Mouse (Mus musculus): ENCODE data around the gene Cttnbp2. TPM values are rescaled to one million over a fixed set of nuclear protein-coding genes. Genes with fewer than 3 reads are reported as not detected.

The Cttnbp2 gene
- 6.0 and 6.2 TPM in 2 replicates for polyA plus RNA-seq (2015; fragmentation: Nextera tagmentation; extraction: Ambion mirVana)

- Histone ChIP-seq H3K4me3 (ENCODE audit: low read length) (peak within 1 kb of the TSS; percentile 91), H3K9me3 (replicated peaks; ENCODE audit: control insufficient read depth, low read length) (peaks cover 6% of the 10 kb centered on the region), H3K36me3 (ENCODE audit: control insufficient read depth, insufficient read depth) (no peaks in the 10 kb centered on the region), H3K9ac (ENCODE audit: low read length) (peak within 1 kb of the TSS; percentile 85), H3K27me3 (ENCODE audit: control insufficient read depth, insufficient read depth, low read length) (peaks cover 9% of the 10 kb centered on the region; the same call in 1 of the 2 replicates), H3K4me2 (ENCODE audit: low read depth, low read length) (peak within 1 kb of the TSS; percentile 93), H3K4me1 (ENCODE audit: control insufficient read depth, insufficient read depth, low read length) (peaks cover 5% of the 10 kb centered on the region; the same call in 1 of the 2 replicates), H3K27ac (ENCODE audit: low read length) (peak within 1 kb of the TSS; percentile 48)
- peak; percentile 94 for ATAC-seq (replicated peaks; ENCODE audit: extremely low read depth, insufficient read depth, low FRiP score)
- WGBS: 2% methylated on average over 70 of the region's 70 CpGs
Measured at GRCm38 (mm10) chr6:18514480-18515352, at the start of gene Cttnbp2. Cttnbp2 (minus strand) TSS chr6:18514843.

- no peak for ATAC-seq (replicated peaks; ENCODE audit: extremely low read depth, insufficient read depth, low FRiP score)
- no peak overlapping the region for H3K4me2 ChIP-seq (ENCODE audit: low read depth, low read length)
- H3K9ac ChIP-seq (ENCODE audit: low read length): no peak overlapping the region
- H3K4me3 ChIP-seq (ENCODE audit: low read length): no peak overlapping the region
- no peaks in the 10 kb centered on the region for H3K9me3 ChIP-seq (replicated peaks; ENCODE audit: control insufficient read depth, low read length)
- no peaks in the 10 kb centered on the region for H3K4me1 ChIP-seq (ENCODE audit: control insufficient read depth, insufficient read depth, low read length)
- H3K36me3 ChIP-seq (ENCODE audit: control insufficient read depth, insufficient read depth): no peaks in the 10 kb centered on the region
- no peak overlapping the region for H3K27ac ChIP-seq (ENCODE audit: low read length)
- no peaks in the 10 kb centered on the region for H3K27me3 ChIP-seq (ENCODE audit: control insufficient read depth, insufficient read depth, low read length)
- 75% methylated on average over 1 of the region's 1 CpGs for WGBS
Measured at GRCm38 (mm10) chr6:18559019-18559418, 44.4 kb upstream of the Cttnbp2 start.

- Histone ChIP-seq H3K36me3 (ENCODE audit: control insufficient read depth, insufficient read depth) (no peaks in the 10 kb centered on the region), H3K27ac (ENCODE audit: low read length) (no peak overlapping the region), H3K27me3 (ENCODE audit: control insufficient read depth, insufficient read depth, low read length) (no peaks in the 10 kb centered on the region), H3K4me1 (ENCODE audit: control insufficient read depth, insufficient read depth, low read length) (no peaks in the 10 kb centered on the region), H3K9me3 (replicated peaks; ENCODE audit: control insufficient read depth, low read length) (no peaks in the 10 kb centered on the region), H3K9ac (ENCODE audit: low read length) (peak overlapping the region; percentile 8; the same call in 1 of the 2 replicates), H3K4me3 (ENCODE audit: low read length) (peak overlapping the region; percentile 36), H3K4me2 (ENCODE audit: low read depth, low read length) (peak overlapping the region; percentile 65)
- ATAC-seq (replicated peaks; ENCODE audit: extremely low read depth, insufficient read depth, low FRiP score): no peak
- 47% methylated on average over 24 of the region's 24 CpGs for WGBS
Measured at GRCm38 (mm10) chr6:18547516-18548465, 33.1 kb upstream of the Cttnbp2 start.

- Histone ChIP-seq H3K4me3 (ENCODE audit: low read length) (no peak overlapping the region), H3K36me3 (ENCODE audit: control insufficient read depth, insufficient read depth) (no peaks in the 10 kb centered on the region), H3K9ac (ENCODE audit: low read length) (no peak overlapping the region), H3K27me3 (ENCODE audit: control insufficient read depth, insufficient read depth, low read length) (no peaks in the 10 kb centered on the region), H3K9me3 (replicated peaks; ENCODE audit: control insufficient read depth, low read length) (no peaks in the 10 kb centered on the region), H3K27ac (ENCODE audit: low read length) (no peak overlapping the region), H3K4me2 (ENCODE audit: low read depth, low read length) (no peak overlapping the region), H3K4me1 (ENCODE audit: control insufficient read depth, insufficient read depth, low read length) (no peaks in the 10 kb centered on the region)
- no peak for ATAC-seq (replicated peaks; ENCODE audit: extremely low read depth, insufficient read depth, low FRiP score)
- 53% methylated on average over 2 of the region's 2 CpGs for WGBS
Measured at GRCm38 (mm10) chr6:18543878-18544277, 29.2 kb upstream of the Cttnbp2 start.

GRCm38 (mm10) chr6:18540396-18540795, 25.8 kb upstream of the Cttnbp2 start:
- Histone ChIP-seq H3K36me3 (ENCODE audit: control insufficient read depth, insufficient read depth) (no peaks in the 10 kb centered on the region), H3K4me1 (ENCODE audit: control insufficient read depth, insufficient read depth, low read length) (no peaks in the 10 kb centered on the region), H3K9ac (ENCODE audit: low read length) (no peak overlapping the region), H3K27me3 (ENCODE audit: control insufficient read depth, insufficient read depth, low read length) (no peaks in the 10 kb centered on the region), H3K9me3 (replicated peaks; ENCODE audit: control insufficient read depth, low read length) (no peaks in the 10 kb centered on the region), H3K4me3 (ENCODE audit: low read length) (no peak overlapping the region), H3K4me2 (ENCODE audit: low read depth, low read length) (no peak overlapping the region), H3K27ac (ENCODE audit: low read length) (no peak overlapping the region)
- WGBS: 59% methylated on average over 4 of the region's 4 CpGs
- ATAC-seq (replicated peaks; ENCODE audit: extremely low read depth, insufficient read depth, low FRiP score): no peak

- H3K4me2 ChIP-seq (ENCODE audit: low read depth, low read length): no peak overlapping the region
- H3K36me3 ChIP-seq (ENCODE audit: control insufficient read depth, insufficient read depth): no peaks in the 10 kb centered on the region
- H3K4me1 ChIP-seq (ENCODE audit: control insufficient read depth, insufficient read depth, low read length): no peaks in the 10 kb centered on the region
- no peak for ATAC-seq (replicated peaks; ENCODE audit: extremely low read depth, insufficient read depth, low FRiP score)
- no peak overlapping the region for H3K4me3 ChIP-seq (ENCODE audit: low read length)
- no peak overlapping the region for H3K9ac ChIP-seq (ENCODE audit: low read length)
- no peaks in the 10 kb centered on the region for H3K27me3 ChIP-seq (ENCODE audit: control insufficient read depth, insufficient read depth, low read length)
- WGBS: 79% methylated on average over 3 of the region's 3 CpGs
- no peaks in the 10 kb centered on the region for H3K9me3 ChIP-seq (replicated peaks; ENCODE audit: control insufficient read depth, low read length)
- H3K27ac ChIP-seq (ENCODE audit: low read length): no peak overlapping the region
Measured at GRCm38 (mm10) chr6:18530394-18530793, 15.8 kb upstream of the Cttnbp2 start.

- peaks cover 5% of the 10 kb centered on the region; the same call in 1 of the 2 replicates for H3K4me1 ChIP-seq (ENCODE audit: control insufficient read depth, insufficient read depth, low read length)
- H3K4me3 ChIP-seq (ENCODE audit: low read length): no peak overlapping the region
- H3K27me3 ChIP-seq (ENCODE audit: control insufficient read depth, insufficient read depth, low read length): peaks cover 9% of the 10 kb centered on the region; the same call in 1 of the 2 replicates
- peaks cover 6% of the 10 kb centered on the region for H3K9me3 ChIP-seq (replicated peaks; ENCODE audit: control insufficient read depth, low read length)
- no peaks in the 10 kb centered on the region for H3K36me3 ChIP-seq (ENCODE audit: control insufficient read depth, insufficient read depth)
- WGBS: 46% methylated on average over 2 of the region's 2 CpGs
- no peak overlapping the region for H3K4me2 ChIP-seq (ENCODE audit: low read depth, low read length)
- H3K9ac ChIP-seq (ENCODE audit: low read length): no peak overlapping the region
- H3K27ac ChIP-seq (ENCODE audit: low read length): no peak overlapping the region
- no peak for ATAC-seq (replicated peaks; ENCODE audit: extremely low read depth, insufficient read depth, low FRiP score)
Measured at GRCm38 (mm10) chr6:18517626-18518025, 3.0 kb upstream of the Cttnbp2 start.

- Histone ChIP-seq H3K4me1 (ENCODE audit: control insufficient read depth, insufficient read depth, low read length) (peaks cover 5% of the 10 kb centered on the region; the same call in 1 of the 2 replicates), H3K27me3 (ENCODE audit: control insufficient read depth, insufficient read depth, low read length) (peaks cover 9% of the 10 kb centered on the region; the same call in 1 of the 2 replicates), H3K4me2 (ENCODE audit: low read depth, low read length) (peak overlapping the region; percentile 93), H3K4me3 (ENCODE audit: low read length) (peak overlapping the region; percentile 91), H3K36me3 (ENCODE audit: control insufficient read depth, insufficient read depth) (no peaks in the 10 kb centered on the region), H3K27ac (ENCODE audit: low read length) (no peak overlapping the region; the same call in 1 of the 2 replicates), H3K9ac (ENCODE audit: low read length) (peak overlapping the region; percentile 85), H3K9me3 (replicated peaks; ENCODE audit: control insufficient read depth, low read length) (no peaks in the 10 kb centered on the region)
- 1% methylated on average over 28 of the region's 28 CpGs for WGBS
- no peak; the same call in 1 of the 2 replicates for ATAC-seq (replicated peaks; ENCODE audit: extremely low read depth, insufficient read depth, low FRiP score)
Measured at GRCm38 (mm10) chr6:18513611-18514473, 801 bp downstream of the Cttnbp2 start.
